Mouse (Mus musculus) adipose tissue, adult 10 weeks (tissue): ENCODE measurements around the gene Mrpl30. TPM values are rescaled to one million over a fixed set of nuclear protein-coding genes. Genes with fewer than 3 reads are reported as not detected.

Experiments used
- polyA plus RNA-seq: library from polyadenylated mRNA; stranded (reverse); fragments of 350-450 nt; fragmentation: Illumina TruSeq; extraction: RNeasy Lipid Tissue Mini Kit (QIAGEN cat#74804); gene quantifications from one replicate; pipeline ENCODE4 v1.2.3, GENCODE M21; 2014; ENCODE audit warnings: low read depth, low replicate concordance

The Mrpl30 gene
- 163 TPM for polyA plus RNA-seq

GRCm38 (mm10) chr1:37890025-37890652 is at the start of gene Mrpl30, which contains the start of gene Mitd1:
Gene Mrpl30 (plus strand): TSS chr1:37890477.
Gene Mitd1 (minus strand): TSS chr1:37890411.

GRCm38 (mm10) chr1:37866286-37866685 is 24.0 kb upstream of the Mrpl30 start, which contains the start of gene Tsga10:
Gene Tsga10 (minus strand): TSS chr1:37866429.

GRCm38 (mm10) chr1:37871704-37872103 is 18.6 kb upstream of the Mrpl30 start, which contains the start of gene Lipt1:
Gene Lipt1 (plus strand): TSS chr1:37871738.

GRCm38 (mm10) chr1:37916393-37916792 is 26.1 kb downstream of the Mrpl30 start, which contains the start of gene Lyg2:
Gene Lyg2 (minus strand): TSS chr1:37916493.

Other genes starting within 250 kb of the Mrpl30 start
- gene 2010300C02Rik, start 170.4 kb upstream of the Mrpl30 start, polyA plus RNA-seq, result 33.5 TPM
- 7.4 TPM for gene Tsga10, start 24.0 kb upstream of the Mrpl30 start, polyA plus RNA-seq
- 5.4 TPM for gene Lipt1, start 18.7 kb upstream of the Mrpl30 start, polyA plus RNA-seq
- gene Mitd1, start 66 bp upstream of the Mrpl30 start, polyA plus RNA-seq, result 24.2 TPM
- 0.11 TPM for gene Lyg2, start 26.0 kb downstream of the Mrpl30 start, polyA plus RNA-seq
- not detected for gene Lyg1, start 67.3 kb downstream of the Mrpl30 start, polyA plus RNA-seq
- 45.9 TPM for gene Txndc9, start 107.4 kb downstream of the Mrpl30 start, polyA plus RNA-seq
- 37.0 TPM for gene Eif5b, start 107.5 kb downstream of the Mrpl30 start, polyA plus RNA-seq
- 14.4 TPM for gene Rev1, start 239.3 kb downstream of the Mrpl30 start, polyA plus RNA-seq